Mouse (Mus musculus) forebrain, embryonic 14.5 days (tissue): ENCODE results near the gene Junb. TPM values are rescaled to one million over a fixed set of nuclear protein-coding genes. Genes with fewer than 3 reads are reported as not detected.

Experiments
- ATAC-seq: fragments of 200-750 bp; cut with Nextera tagmentation; 2 replicates; pipeline ENCODE4 v1.8.0; 2017; ENCODE audit warnings: mild to moderate bottlenecking, moderate library complexity
- DNase-seq: peaks from one replicate; pipeline ENCODE4 v3.0.0-alpha.2; 2015; ENCODE audit warnings: low spot score
- H3K27ac ChIP-seq: fragments of 300-500 bp; sonication (generic); 2 replicates; pipeline ENCODE4 v1.5.1; 2014; ENCODE audit warnings: low read depth, mild to moderate bottlenecking, control low read depth, low read length, moderate library complexity
- H3K27me3 ChIP-seq: fragments of 300-500 bp; sonication (generic); replicated peaks from 2 replicates; pipeline ENCODE4 v1.6.1; 2014; ENCODE audit warnings: low read length, control low read depth, mixed read lengths; ENCODE audit not compliant: control insufficient read depth, insufficient read depth
- H3K36me3 ChIP-seq: fragments of 300-500 bp; sonication (generic); 2 replicates; pipeline ENCODE4 v1.6.1; 2014; ENCODE audit warnings: low read length, control low read depth; ENCODE audit not compliant: control insufficient read depth, insufficient read depth
- H3K4me1 ChIP-seq: fragments of 300-500 bp; sonication (generic); 2 replicates; pipeline ENCODE4 v1.6.1; 2014; ENCODE audit warnings: antibody characterized with exemption, low read length, control low read depth; ENCODE audit not compliant: control insufficient read depth, insufficient read depth
- H3K4me2 ChIP-seq: fragments of 300-500 bp; sonication (generic); 2 replicates; pipeline ENCODE4 v1.6.1; 2014; ENCODE audit warnings: mild to moderate bottlenecking, control low read depth, low read length
- H3K4me3 ChIP-seq: fragments of 300-500 bp; sonication (generic); 2 replicates; pipeline ENCODE4 v1.5.1; 2014; ENCODE audit warnings: low read depth, low read length, control low read depth
- H3K9ac ChIP-seq: fragments of 300-500 bp; sonication (generic); 2 replicates; pipeline ENCODE4 v1.6.1; 2014; ENCODE audit warnings: mild to moderate bottlenecking, low read length, control low read depth, moderate library complexity
- H3K9me3 ChIP-seq: fragments of 300-500 bp; sonication (generic); replicated peaks from 2 replicates; pipeline ENCODE4 v1.6.1; 2016; ENCODE audit warnings: low read length, control low read depth, mixed read lengths; ENCODE audit not compliant: control insufficient read depth
- WGBS: fragments of 180-500 bp; shearing (Covaris S2); extraction: QIAGEN DNeasy Blood & Tissue Kit; methylation state at CpG from one replicate; pipeline ENCODE4 v1.1.7; 2014; 5-methylcytosine and 5-hydroxymethylcytosine counted together
- polyA plus RNA-seq: library from polyadenylated mRNA; unstranded; fragments of >200 nt; fragmentation: Nextera tagmentation; extraction: Ambion mirVana; gene quantifications from 2 replicates; pipeline ENCODE4 v1.2.1, GENCODE M21; 2014

The Junb gene
- 5.0 and 6.5 TPM in 2 replicates for polyA plus RNA-seq

DNA sequence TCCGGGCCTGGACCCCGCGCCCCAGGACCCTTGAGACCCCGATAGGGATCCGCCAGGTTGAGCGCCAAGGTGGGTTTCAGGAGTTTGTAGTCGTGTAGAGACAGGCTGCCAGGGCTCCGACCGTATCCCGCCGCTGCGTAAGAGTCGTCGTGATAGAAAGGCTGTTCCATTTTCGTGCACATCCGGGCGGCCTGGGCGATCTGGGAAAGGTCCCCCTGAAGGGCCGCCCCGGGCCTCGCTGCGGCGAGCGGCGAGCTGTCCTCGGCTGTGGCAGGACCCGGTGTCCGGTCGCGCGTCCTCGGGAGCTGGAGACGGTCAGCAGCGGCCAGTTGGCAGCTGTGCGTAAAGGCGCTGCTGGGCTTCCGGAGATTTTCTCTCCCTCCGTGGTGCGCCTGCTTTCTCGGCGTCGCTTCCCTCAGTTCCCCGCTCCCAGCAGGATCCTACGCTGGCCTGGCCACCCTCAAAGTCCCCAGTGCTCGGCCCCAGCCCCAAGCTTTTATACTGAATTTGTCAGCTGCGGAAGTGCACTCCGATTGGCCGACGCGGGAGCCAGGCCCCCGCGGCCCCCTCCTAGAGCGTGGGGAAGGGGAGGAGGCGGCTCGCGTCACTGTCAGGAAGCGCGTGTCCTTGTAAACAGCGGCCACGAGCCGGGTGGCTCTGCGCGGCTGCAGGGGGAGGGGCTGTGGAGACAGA, at the start of gene Junb:
Gene Junb (minus strand): TSS at position 471 of the 693 bp plus-strand sequence.
- H3K4me3 ChIP-seq: peak within 1 kb of the TSS; percentile 46
- peaks cover 33% of the 10 kb centered on the region for H3K4me1 ChIP-seq
- H3K9me3 ChIP-seq: no peaks in the 10 kb centered on the region
- peaks cover 20% of the 10 kb centered on the region for H3K36me3 ChIP-seq
- H3K9ac ChIP-seq: peak within 1 kb of the TSS; percentile 68
- peak within 1 kb of the TSS; percentile 24; the same call in 1 of the 2 replicates for H3K27ac ChIP-seq
- peak within 1 kb of the TSS; percentile 96 for H3K4me2 ChIP-seq
- WGBS: under 1% methylated on average over 63 of the region's 63 CpGs
- peaks cover 27% of the 10 kb centered on the region for H3K27me3 ChIP-seq
- ATAC-seq (peak; percentile 47), DNase-seq (peak; percentile 88)

DNA sequence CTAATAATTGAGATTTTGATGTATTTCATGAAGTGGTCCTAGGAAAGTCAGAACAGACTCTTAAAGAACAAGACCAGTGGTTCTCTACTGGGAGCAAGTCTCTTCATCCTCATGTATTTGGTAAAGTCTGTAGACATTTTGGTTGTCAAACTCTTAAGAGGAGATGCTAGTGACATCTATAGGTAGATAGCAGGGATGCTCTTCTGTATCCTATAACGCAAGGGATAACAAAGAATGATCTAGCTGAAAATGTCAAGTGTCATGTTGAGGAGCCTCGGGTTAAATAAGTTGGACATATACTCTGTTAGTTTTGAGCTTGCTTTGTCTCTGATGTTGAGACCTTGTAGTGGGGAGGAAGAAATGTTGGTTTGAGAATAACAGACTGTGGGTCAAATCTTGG, 49.4 kb upstream of the Junb start:
- no peaks in the 10 kb centered on the region for H3K9me3 ChIP-seq
- peak overlapping the region; percentile 99 for H3K9ac ChIP-seq
- peaks cover 45% of the 10 kb centered on the region for H3K36me3 ChIP-seq
- no peaks in the 10 kb centered on the region for H3K27me3 ChIP-seq
- WGBS: 31% methylated on average over 2 of the region's 2 CpGs
- peaks cover 25% of the 10 kb centered on the region for H3K4me1 ChIP-seq
- H3K27ac ChIP-seq: no peak overlapping the region
- H3K4me2 ChIP-seq: peak overlapping the region; percentile 92
- peak overlapping the region; percentile 97 for H3K4me3 ChIP-seq
- ATAC-seq: no peak
- peak; percentile 22 for DNase-seq

GRCm38 (mm10) chr8:85027516-85027855, 49.0 kb upstream of the Junb start:
- peak overlapping the region; percentile 99 for H3K9ac ChIP-seq
- peak overlapping the region; percentile 92 for H3K4me2 ChIP-seq
- no peaks in the 10 kb centered on the region for H3K27me3 ChIP-seq
- no peak for ATAC-seq
- peak overlapping the region; percentile 86 for H3K27ac ChIP-seq
- H3K4me3 ChIP-seq: peak overlapping the region; percentile 97
- peak; percentile 15 for DNase-seq
- WGBS: 1% methylated on average over 13 of the region's 13 CpGs
- peaks cover 43% of the 10 kb centered on the region for H3K36me3 ChIP-seq
- peaks cover 25% of the 10 kb centered on the region for H3K4me1 ChIP-seq
- H3K9me3 ChIP-seq: no peaks in the 10 kb centered on the region

GRCm38 (mm10) chr8:85026670-85027515, 48.4 kb upstream of the Junb start, which contains the start of gene Trir:
Gene Trir, plus strand, starts transcription at chr8:85026823.
- ATAC-seq: peak; percentile 86
- H3K4me1 ChIP-seq: peaks cover 25% of the 10 kb centered on the region
- peak within 1 kb of the TSS; percentile 97 for H3K4me3 ChIP-seq
- 1% methylated on average over 69 of the region's 75 CpGs for WGBS
- H3K27ac ChIP-seq: peak within 1 kb of the TSS; percentile 86
- peak within 1 kb of the TSS; percentile 92 for H3K4me2 ChIP-seq
- peak; percentile 98 for DNase-seq
- no peaks in the 10 kb centered on the region for H3K27me3 ChIP-seq
- H3K9ac ChIP-seq: peak within 1 kb of the TSS; percentile 99
- H3K9me3 ChIP-seq: no peaks in the 10 kb centered on the region
- H3K36me3 ChIP-seq: peaks cover 43% of the 10 kb centered on the region

GRCm38 (mm10) chr8:85025098-85025932, 46.8 kb upstream of the Junb start, which contains the start of gene Asna1:
Gene Asna1, minus strand, starts transcription at chr8:85025281.
- no peaks in the 10 kb centered on the region for H3K27me3 ChIP-seq
- WGBS: 8% methylated on average over 30 of the region's 30 CpGs
- H3K9ac ChIP-seq: peak within 1 kb of the TSS; percentile 79
- DNase-seq: peak; percentile 97
- peak within 1 kb of the TSS; percentile 78 for H3K4me3 ChIP-seq
- H3K27ac ChIP-seq: no peak within 1 kb of the TSS; the same call in 1 of the 2 replicates
- peaks cover 43% of the 10 kb centered on the region for H3K36me3 ChIP-seq
- peaks cover 25% of the 10 kb centered on the region for H3K4me1 ChIP-seq
- H3K4me2 ChIP-seq: peak within 1 kb of the TSS; percentile 92
- H3K9me3 ChIP-seq: no peaks in the 10 kb centered on the region
- ATAC-seq: peak; percentile 92

- WGBS: 92% methylated on average over 3 of the region's 3 CpGs
- peaks cover 49% of the 10 kb centered on the region for H3K36me3 ChIP-seq
- H3K4me3 ChIP-seq: peak overlapping the region; percentile 78; the same call in 1 of the 2 replicates
- no peaks in the 10 kb centered on the region for H3K27me3 ChIP-seq
- H3K9ac ChIP-seq: no peak overlapping the region
- no peaks in the 10 kb centered on the region for H3K9me3 ChIP-seq
- no peak for ATAC-seq
- H3K4me1 ChIP-seq: peaks cover 23% of the 10 kb centered on the region
- peak overlapping the region; percentile 92 for H3K4me2 ChIP-seq
- no peak for DNase-seq
- no peak overlapping the region for H3K27ac ChIP-seq
These were observed 45.3 kb upstream of the Junb start for GRCm38 (mm10) chr8:85023846-85024245.

GRCm38 (mm10) chr8:85021514-85022055, 43.1 kb upstream of the Junb start:
- WGBS: 98% methylated on average over 3 of the region's 3 CpGs
- peaks cover 15% of the 10 kb centered on the region for H3K4me1 ChIP-seq
- no peak overlapping the region for H3K27ac ChIP-seq
- ATAC-seq: no peak
- no peak overlapping the region for H3K9ac ChIP-seq
- no peaks in the 10 kb centered on the region for H3K9me3 ChIP-seq
- no peak overlapping the region for H3K4me2 ChIP-seq
- DNase-seq: no peak
- peaks cover 65% of the 10 kb centered on the region for H3K36me3 ChIP-seq
- no peaks in the 10 kb centered on the region for H3K27me3 ChIP-seq
- H3K4me3 ChIP-seq: no peak overlapping the region

GRCm38 (mm10) chr8:85017209-85017608, 38.7 kb upstream of the Junb start:
- Histone ChIP-seq H3K4me1 (no peaks in the 10 kb centered on the region), H3K36me3 (peaks cover 49% of the 10 kb centered on the region)
- WGBS: 18% methylated on average over 5 of the region's 5 CpGs

More at GRCm38 (mm10) chr8:85017209-85017608, 38.7 kb upstream of the Junb start:
- Histone ChIP-seq H3K4me3 (no peak overlapping the region), H3K9ac (no peak overlapping the region), H3K27me3 (0 out of 2 replicates have a peak, but pooled peaks cover 6% of the 10 kb centered on the region), H3K4me2 (no peak overlapping the region), H3K9me3 (no peaks in the 10 kb centered on the region), H3K27ac (no peak overlapping the region)
- ATAC-seq: no peak
- DNase-seq: no peak
